Mouse (Mus musculus): ENCODE data around the gene E2f7.

The E2f7 gene

DNA sequence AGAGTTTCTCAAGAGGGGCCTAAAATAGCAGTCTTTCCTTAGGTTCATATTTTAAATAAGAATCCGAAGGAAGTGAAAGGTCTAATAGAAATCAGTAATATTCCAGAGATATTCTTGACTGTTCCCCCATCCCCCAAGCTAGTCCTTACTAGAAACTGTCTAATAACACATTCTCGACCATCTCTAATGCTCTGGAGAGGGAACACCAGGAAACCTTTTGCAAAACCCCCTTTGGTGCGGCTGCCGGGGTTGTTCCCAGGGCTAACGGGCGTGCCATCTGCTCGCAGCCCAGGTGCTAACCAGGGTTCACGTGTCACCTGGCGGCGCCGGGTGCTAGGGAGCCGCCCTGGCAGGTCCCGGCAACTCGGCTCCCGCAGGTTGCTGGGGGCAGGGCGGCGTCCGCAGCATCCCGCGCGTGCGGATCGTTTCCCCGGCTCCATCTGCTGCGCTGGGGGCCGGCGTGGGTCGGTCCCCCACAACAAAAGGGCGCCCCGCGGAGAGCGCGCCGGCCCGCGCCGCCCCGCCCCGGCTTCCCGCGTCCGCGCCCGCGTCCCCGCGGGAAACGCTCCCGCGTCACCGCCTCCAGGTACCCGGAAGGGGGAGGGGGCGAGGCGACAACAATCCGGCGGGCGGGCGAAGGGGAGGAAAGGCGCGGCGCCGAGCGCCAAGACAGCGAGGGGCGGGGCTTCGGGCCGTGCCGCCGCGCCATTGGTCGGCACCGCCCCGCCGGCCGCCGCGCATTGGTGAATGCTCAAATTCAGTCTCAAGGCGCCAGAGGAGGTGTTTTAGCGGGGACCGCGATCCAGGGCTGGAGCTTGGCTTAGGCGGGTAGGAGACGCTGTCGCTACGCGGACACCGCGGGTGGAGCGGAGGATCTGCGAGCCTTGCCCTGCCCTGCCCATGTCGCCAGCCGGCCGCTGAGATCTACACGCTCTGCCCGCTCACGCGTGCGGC, at the start of gene E2f7:
Gene E2f7 (plus strand): TSS at position 754 of the 954 bp plus-strand sequence.
- peak; percentile 38 for DNase-seq (ENCODE audit: low read depth)

- DNase-seq (ENCODE audit: low read depth), result no peak
These were observed 44.0 kb upstream of the E2f7 start for GRCm38 (mm10) chr10:110701276-110701675.

- DNase-seq (ENCODE audit: low read depth), result no peak
These were observed 39.6 kb upstream of the E2f7 start for GRCm38 (mm10) chr10:110705672-110706071.

DNA sequence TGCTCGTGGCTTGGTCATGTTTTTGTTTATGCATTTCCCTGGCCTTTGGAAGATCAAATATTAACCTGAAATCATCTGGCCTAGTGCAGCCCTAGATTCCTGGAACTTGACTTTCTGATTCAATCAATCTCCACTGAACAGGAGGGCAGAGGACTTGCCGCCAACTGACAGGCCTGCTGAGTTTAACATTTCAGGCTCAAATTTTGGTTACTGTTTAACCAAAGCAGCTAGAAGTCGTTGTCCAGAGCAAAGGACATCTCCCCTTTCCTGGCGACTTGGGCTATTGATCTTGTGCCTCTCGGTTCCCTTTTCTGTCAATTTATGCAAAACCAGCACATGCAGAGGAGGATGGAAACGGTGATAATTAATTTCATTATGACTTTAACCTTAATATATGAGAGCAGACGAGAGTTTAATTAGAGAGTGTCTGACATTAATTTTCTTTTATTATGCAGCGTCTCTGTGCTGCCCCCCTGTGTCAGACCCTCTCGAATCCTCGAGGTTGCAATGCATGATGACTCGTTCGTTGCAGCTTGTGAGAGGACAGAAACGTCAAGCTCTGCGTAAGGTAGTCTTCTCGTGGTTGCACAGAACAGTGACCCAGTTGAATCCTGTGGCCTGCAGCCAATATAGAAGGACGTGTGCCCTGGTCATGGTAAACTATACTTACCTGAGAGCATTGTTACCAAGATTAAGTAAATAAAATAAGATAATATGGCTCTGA, 37.7 kb upstream of the E2f7 start:
- no peak for DNase-seq (ENCODE audit: low read depth)

- DNase-seq (ENCODE audit: low read depth), result no peak
These were observed 28.4 kb upstream of the E2f7 start for GRCm38 (mm10) chr10:110716887-110717286.

DNA sequence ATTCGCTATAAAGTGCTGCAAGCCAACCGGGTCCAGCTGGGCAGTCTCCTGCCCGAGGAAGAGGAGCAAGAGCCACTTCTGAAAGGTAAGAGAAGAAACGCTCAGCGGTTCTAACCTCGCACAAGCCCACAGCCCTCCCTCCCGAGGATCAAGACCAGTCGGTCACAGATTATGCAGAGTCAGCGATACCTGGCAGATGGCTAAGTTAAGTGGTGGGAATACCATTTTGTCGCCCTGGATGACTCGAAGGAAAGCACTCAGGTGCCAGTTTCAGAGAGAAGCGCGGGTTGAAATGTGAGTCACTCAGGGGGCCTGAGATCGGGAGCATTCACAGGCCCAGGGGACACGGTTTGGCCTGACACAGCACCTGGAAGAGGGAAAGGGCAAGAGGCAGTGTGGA, 18.8 kb upstream of the E2f7 start:
- DNase-seq (ENCODE audit: low read depth), result no peak

GRCm38 (mm10) chr10:110727816-110728215, 17.4 kb upstream of the E2f7 start:
- DNase-seq (ENCODE audit: low read depth), result peak; percentile 11

DNA sequence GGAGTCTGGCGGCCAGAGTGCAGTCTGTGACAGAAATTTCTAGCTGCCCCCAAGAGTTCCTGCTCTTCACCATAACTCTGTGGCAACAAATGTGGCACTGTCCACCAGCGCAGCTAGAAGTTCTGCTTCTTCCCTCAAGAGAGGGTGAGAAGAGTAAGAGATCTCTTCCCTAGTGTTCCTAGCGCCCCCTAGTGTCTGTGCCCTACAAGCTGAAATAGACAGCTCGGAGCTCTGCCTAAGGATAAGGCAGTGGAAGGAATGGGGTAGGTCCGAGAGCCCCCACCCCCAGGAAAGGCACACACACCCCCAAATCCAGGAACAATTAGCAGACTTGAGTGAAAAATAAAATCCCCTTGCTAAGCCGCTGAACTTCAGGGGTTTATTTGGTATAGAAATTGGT, 11.9 kb upstream of the E2f7 start:
- peak; percentile 18 for DNase-seq (ENCODE audit: low read depth)

DNA sequence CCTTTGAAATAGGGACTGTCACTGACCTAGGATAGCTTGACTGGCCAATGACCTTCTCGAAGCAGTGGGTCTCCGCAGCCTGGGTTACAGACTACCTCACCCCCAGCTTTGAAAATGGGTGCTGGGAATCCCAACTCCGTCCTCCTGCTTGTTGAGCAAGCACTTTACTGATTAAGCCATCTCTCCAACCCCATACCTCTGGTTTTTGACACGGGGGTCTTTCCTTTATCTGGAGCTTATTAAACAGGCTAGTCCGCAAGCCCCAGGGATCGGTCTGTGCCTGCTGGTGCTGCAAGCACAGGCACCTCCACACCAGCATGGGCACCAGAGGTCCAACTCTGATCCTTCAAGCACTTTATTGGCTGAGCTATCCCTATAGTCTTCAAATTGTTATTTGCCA, 1.5 kb upstream of the E2f7 start:
- DNase-seq (ENCODE audit: low read depth), result no peak

- DNase-seq (ENCODE audit: low read depth), result no peak
These were observed 1.1 kb upstream of the E2f7 start for GRCm38 (mm10) chr10:110744120-110744519.

GRCm38 (mm10) chr10:110745640-110746032, 397 bp downstream of the E2f7 start:
- no peak for DNase-seq (ENCODE audit: low read depth)

DNA sequence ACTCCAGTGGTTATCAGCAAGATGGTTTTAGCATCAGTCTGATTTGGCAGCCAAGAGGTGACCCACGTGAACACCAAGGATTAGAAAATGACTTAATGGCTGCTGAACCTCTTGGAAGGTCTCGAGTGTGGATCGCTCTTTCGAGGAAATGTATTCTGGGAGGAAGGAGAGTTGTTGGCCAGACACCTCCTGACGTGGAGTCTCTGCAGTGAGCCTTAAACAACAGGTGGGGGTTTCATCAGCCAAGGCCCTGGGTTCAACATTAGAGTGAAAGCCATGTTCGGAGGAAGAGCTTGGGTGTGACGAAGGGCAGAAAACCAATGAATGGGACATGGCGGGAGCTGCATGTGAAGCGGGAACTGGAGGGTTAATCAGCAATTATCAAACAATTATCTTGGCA, 3.8 kb downstream of the E2f7 start:
- DNase-seq (ENCODE audit: low read depth), result no peak

DNA sequence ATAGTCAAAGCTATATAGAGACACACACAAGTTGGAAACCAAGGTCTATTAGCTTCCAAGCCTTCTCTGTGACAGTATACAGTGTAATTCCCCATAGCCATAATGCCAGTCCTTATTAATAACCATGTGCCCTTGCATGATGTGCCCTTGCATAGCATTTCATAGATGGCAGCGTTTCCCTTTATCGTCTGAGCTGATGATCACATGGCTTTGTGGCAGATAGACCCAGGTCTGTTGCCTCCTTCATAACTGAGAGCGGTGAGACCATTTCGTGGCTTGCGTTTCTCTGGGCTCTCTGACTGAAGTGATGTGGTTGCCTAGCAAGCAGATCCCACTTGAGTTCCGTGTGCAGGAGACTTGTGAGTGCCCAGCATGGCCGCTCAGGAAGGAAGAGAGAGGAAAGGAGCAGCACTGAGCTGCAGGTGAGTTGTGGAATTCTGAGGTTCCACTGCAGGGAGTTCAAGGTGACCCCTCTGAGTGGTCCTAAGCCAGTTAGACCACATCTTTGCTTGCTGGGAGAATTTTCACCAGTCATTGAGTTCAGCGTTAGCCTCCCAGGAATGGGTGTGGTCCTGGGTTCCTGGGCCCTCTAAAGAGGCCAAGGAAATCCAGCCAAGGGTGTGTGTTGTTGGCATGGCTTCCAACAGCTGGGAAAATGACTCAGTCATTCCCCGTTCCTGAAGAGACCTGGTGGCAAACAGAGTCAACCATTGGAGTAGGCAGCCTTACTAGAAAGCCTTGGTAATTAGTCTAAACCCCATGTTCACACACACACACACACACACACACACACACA, 4.5 kb downstream of the E2f7 start:
- DNase-seq (ENCODE audit: low read depth), result no peak

DNA sequence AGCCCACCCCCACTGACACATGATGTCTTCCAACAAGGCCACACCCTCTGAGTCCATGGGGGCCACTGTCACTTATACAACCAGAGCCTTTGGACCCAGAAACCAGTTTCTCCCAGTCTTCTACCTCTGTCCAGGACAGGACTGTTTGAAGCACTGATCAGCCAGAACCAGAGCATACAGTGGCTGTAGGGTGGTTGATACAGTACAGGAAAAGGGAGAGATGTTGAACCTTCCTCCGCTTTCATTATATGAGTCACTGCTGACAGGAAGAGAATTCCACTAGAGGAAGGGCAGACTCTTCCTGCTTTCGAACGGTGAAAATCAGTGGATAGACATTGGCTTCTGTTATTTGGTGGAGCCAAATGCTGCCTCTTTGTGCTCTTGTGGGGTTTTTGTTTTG, 7.6 kb downstream of the E2f7 start:
- DNase-seq (ENCODE audit: low read depth), result no peak

- DNase-seq (ENCODE audit: low read depth), result no peak
These were observed 10.3 kb downstream of the E2f7 start for GRCm38 (mm10) chr10:110755556-110755955.

GRCm38 (mm10) chr10:110756271-110756793, 11.1 kb downstream of the E2f7 start:
- DNase-seq (ENCODE audit: low read depth), result no peak

DNA sequence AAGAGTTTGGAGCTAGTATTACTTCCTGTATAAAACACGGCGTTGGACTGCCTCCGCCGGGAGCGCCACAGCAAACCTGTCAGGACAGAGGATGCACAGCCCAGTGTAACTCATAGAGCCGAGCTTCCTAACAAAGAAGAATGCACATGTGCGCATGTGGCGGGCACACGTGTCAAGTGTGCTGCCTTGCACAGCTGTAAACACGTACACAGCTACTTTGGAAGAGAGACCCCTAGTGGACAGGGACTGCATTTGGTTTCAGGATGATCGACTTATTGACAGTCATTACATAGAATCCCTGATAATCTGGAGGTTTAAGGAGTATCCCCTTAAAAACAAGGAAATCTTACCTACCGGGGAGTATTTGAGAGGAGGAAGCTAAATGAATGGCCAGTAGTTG, 15.3 kb downstream of the E2f7 start:
- DNase-seq (ENCODE audit: low read depth), result peak; percentile 16

- no peak for DNase-seq (ENCODE audit: low read depth)
These were observed 17.1 kb downstream of the E2f7 start for GRCm38 (mm10) chr10:110762134-110762884.

- no peak for DNase-seq (ENCODE audit: low read depth)
These were observed 18.2 kb downstream of the E2f7 start for GRCm38 (mm10) chr10:110763416-110763815.

GRCm38 (mm10) chr10:110769538-110769937, 24.3 kb downstream of the E2f7 start:
- DNase-seq (ENCODE audit: low read depth), result no peak

- no peak for DNase-seq (ENCODE audit: low read depth)
These were observed 28.0 kb downstream of the E2f7 start for GRCm38 (mm10) chr10:110773201-110773600.
